Mouse (Mus musculus): ENCODE data around the gene Tnnc2. TPM values are rescaled to one million over a fixed set of nuclear protein-coding genes. Genes with fewer than 3 reads are reported as not detected.

Gene Tnnc2
- polyA plus RNA-seq, 1 experiment from 2014 or later, result 6.5 TPM

DNA sequence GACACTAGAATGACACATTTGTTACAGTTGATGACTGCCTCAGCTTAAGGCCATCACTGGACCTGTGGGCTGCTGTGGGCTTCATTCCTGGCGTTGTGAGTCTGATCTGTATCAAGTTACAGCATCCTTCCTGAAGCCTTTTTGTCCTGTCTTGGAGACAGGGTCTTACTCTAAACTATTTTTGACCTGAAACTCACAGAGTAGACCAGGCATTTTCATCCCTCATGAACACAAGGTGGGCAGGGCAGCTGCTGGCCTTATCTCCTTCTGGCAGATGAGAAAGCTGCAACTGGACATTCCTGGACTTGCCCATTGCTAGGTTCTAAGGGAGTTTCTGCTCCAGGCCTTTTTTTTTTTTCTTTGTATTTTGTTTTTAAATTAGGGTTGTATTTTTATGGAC is 21.1 kb downstream of the Tnnc2 start:
- peaks cover 90% of the 10 kb centered on the region for H3K36me3 ChIP-seq (replicated peaks; ENCODE audit: insufficient read depth, low read length)
- no peaks in the 10 kb centered on the region for H3K9me3 ChIP-seq (ENCODE audit: low read length)
- H3K4me1 ChIP-seq (ENCODE audit: insufficient read depth), result peaks cover 47% of the 10 kb centered on the region
- H3K27ac ChIP-seq (ENCODE audit: low read depth), result peak overlapping the region; percentile 73
- peak overlapping the region; percentile 46 for H3K9ac ChIP-seq (replicated peaks)
- WGBS (ENCODE audit: insufficient replicate concordance), result 53% methylated on average over 1 of the region's 1 CpGs
- peak; percentile 52 for ATAC-seq
- no peak overlapping the region for H3K4me3 ChIP-seq (ENCODE audit: low read depth, low read length)
- TF ChIP-seq CTCF (IDR thresholded peaks at IDR 0.05; ENCODE audit: low read depth), result no peak
- peak; percentile 94 for TF ChIP-seq EP300 (IDR thresholded peaks at IDR 0.05; ENCODE audit: low read depth)
- no peaks in the 10 kb centered on the region for H3K27me3 ChIP-seq (ENCODE audit: insufficient read depth, low read length)
- H3K4me2 ChIP-seq (ENCODE audit: low read depth, low read length), result 0 out of 2 replicates have a peak overlapping the region, but pooled peaks have one; percentile 20
- no peak for DNase-seq

DNA sequence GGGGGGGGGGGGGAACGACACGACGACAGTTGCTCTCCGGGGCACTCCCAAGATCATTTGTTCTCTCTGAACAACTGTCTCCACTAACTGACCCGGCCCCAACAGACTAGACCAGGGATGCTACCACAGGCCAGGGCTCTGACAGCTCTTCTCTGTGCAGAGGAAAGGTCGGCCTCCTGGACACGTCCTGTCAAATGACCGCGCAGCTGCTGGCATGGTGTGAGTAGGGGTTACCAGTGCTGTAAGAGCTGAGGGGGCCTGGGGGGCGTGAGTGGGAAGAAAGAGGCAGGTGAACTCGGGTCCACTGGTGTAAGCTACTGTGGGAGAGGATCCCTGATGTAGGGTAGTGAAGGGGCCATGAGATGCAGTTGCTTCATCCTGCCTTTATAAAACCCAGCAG is 21.9 kb downstream of the Tnnc2 start:
- Histone ChIP-seq H3K27me3 (ENCODE audit: insufficient read depth, low read length) (no peaks in the 10 kb centered on the region), H3K36me3 (replicated peaks; ENCODE audit: insufficient read depth, low read length) (peaks cover 91% of the 10 kb centered on the region), H3K27ac (ENCODE audit: low read depth) (peak overlapping the region; percentile 73), H3K4me2 (ENCODE audit: low read depth, low read length) (no peak overlapping the region), H3K4me1 (ENCODE audit: insufficient read depth) (peaks cover 42% of the 10 kb centered on the region), H3K9me3 (ENCODE audit: low read length) (no peaks in the 10 kb centered on the region), H3K4me3 (ENCODE audit: low read depth, low read length) (no peak overlapping the region), H3K9ac (replicated peaks) (peak overlapping the region; percentile 46; the same call in 1 of the 2 replicates)
- DNase-seq (no peak), ATAC-seq (no peak)
- TF ChIP-seq CTCF (IDR thresholded peaks at IDR 0.05; ENCODE audit: low read depth), result no peak
- no peak for TF ChIP-seq EP300 (IDR thresholded peaks at IDR 0.05; ENCODE audit: low read depth)
- WGBS (ENCODE audit: insufficient replicate concordance), result 88% methylated on average over 8 of the region's 11 CpGs

DNA sequence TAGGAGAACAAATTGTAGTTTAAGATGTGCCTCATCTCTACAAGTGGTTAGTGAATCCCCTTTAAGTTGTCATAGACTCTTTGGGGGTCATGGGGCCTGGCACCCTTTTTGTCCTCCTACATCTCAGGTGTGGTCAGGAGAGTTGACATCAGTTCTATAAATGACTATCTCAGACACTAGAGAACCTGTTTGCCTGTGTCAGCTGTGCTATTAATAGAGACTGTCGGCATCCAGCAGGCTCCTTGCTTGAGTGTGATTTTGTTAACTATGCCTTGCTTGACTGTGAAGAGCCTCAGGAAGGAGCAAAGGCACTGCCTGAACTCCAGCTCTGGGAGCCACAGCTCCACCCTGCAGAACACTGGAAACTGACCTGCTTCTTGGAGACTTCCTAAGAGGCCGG is 25.0 kb downstream of the Tnnc2 start:
- ATAC-seq (no peak), DNase-seq (no peak)
- no peak overlapping the region for H3K4me2 ChIP-seq (ENCODE audit: low read depth, low read length)
- TF ChIP-seq EP300 (IDR thresholded peaks at IDR 0.05; ENCODE audit: low read depth), result no peak
- TF ChIP-seq CTCF (IDR thresholded peaks at IDR 0.05; ENCODE audit: low read depth), result no peak
- H3K9me3 ChIP-seq (ENCODE audit: low read length), result no peaks in the 10 kb centered on the region
- H3K36me3 ChIP-seq (replicated peaks; ENCODE audit: insufficient read depth, low read length), result peaks cover 93% of the 10 kb centered on the region
- no peak overlapping the region for H3K9ac ChIP-seq (replicated peaks)
- peaks cover 14% of the 10 kb centered on the region for H3K4me1 ChIP-seq (ENCODE audit: insufficient read depth)
- no peak overlapping the region for H3K4me3 ChIP-seq (ENCODE audit: low read depth, low read length)
- H3K27me3 ChIP-seq (ENCODE audit: insufficient read depth, low read length), result no peaks in the 10 kb centered on the region
- H3K27ac ChIP-seq (ENCODE audit: low read depth), result peak overlapping the region; percentile 39; the same call in 1 of the 2 replicates
- WGBS (ENCODE audit: insufficient replicate concordance), result 78% methylated on average over 2 of the region's 2 CpGs

DNA sequence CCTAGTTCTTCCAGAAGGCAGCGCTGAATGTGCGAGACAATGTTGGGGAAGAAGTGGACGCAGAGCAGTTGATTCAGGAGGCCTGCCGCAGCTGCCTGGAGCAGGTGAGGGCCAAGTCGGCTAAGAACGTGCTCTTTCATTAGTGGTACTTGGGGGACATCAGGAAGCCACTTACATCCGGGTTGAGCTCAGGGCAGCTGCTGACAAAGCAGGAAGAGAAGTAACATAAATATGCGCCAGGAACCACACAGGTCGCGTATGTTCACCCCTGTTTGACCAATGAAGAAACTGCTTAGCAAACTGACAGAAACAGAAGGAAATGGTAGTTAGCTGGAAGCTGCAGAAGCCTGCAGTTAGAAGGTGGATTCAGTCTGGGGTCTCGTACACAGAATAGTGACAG is 25.7 kb downstream of the Tnnc2 start:
- DNase-seq (no peak), ATAC-seq (no peak)
- WGBS (ENCODE audit: insufficient replicate concordance), result 53% methylated on average over 11 of the region's 11 CpGs
- Histone ChIP-seq H3K9me3 (ENCODE audit: low read length) (no peaks in the 10 kb centered on the region), H3K9ac (replicated peaks) (no peak overlapping the region), H3K36me3 (replicated peaks; ENCODE audit: insufficient read depth, low read length) (peaks cover 95% of the 10 kb centered on the region), H3K27me3 (ENCODE audit: insufficient read depth, low read length) (no peaks in the 10 kb centered on the region), H3K4me2 (ENCODE audit: low read depth, low read length) (no peak overlapping the region), H3K27ac (ENCODE audit: low read depth) (peak overlapping the region; percentile 39; the same call in 1 of the 2 replicates), H3K4me3 (ENCODE audit: low read depth, low read length) (no peak overlapping the region), H3K4me1 (ENCODE audit: insufficient read depth) (peaks cover 7% of the 10 kb centered on the region)
- TF ChIP-seq CTCF (IDR thresholded peaks at IDR 0.05; ENCODE audit: low read depth) (no peak), EP300 (IDR thresholded peaks at IDR 0.05; ENCODE audit: low read depth) (0 out of 2 replicates have a peak, but pooled peaks have one; percentile 10)

DNA sequence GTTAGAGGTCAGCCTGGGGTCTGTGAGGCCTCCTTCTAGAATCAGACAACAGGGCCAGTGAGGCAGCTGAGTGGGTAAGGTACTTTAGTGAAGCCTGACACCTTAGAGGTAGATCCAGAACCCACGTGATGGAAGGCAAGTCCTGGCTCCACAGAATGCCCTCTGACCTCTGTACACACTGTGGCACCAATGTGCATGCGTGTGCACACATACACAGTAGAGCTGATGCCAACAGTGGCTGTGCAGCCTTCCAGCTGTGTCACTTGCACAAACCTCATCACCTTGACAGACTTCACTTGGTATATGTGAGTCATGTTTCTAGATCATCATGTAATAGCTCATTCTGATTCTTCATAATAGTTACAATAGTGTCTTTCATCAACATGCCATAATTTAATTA is 27.3 kb downstream of the Tnnc2 start:
- TF ChIP-seq CTCF (IDR thresholded peaks at IDR 0.05; ENCODE audit: low read depth), result no peak
- TF ChIP-seq EP300 (IDR thresholded peaks at IDR 0.05; ENCODE audit: low read depth), result no peak
- peaks cover 6% of the 10 kb centered on the region; the same call in 1 of the 2 replicates for H3K4me1 ChIP-seq (ENCODE audit: insufficient read depth)
- no peak overlapping the region for H3K4me2 ChIP-seq (ENCODE audit: low read depth, low read length)
- no peaks in the 10 kb centered on the region for H3K9me3 ChIP-seq (ENCODE audit: low read length)
- peak; percentile 59 for ATAC-seq
- no peaks in the 10 kb centered on the region for H3K27me3 ChIP-seq (ENCODE audit: insufficient read depth, low read length)
- H3K4me3 ChIP-seq (ENCODE audit: low read depth, low read length), result no peak overlapping the region
- 80% methylated on average over 2 of the region's 2 CpGs for WGBS (ENCODE audit: insufficient replicate concordance)
- H3K9ac ChIP-seq (replicated peaks), result no peak overlapping the region
- H3K27ac ChIP-seq (ENCODE audit: low read depth), result peak overlapping the region; percentile 48; the same call in 1 of the 2 replicates
- H3K36me3 ChIP-seq (replicated peaks; ENCODE audit: insufficient read depth, low read length), result peaks cover 96% of the 10 kb centered on the region
- DNase-seq, result no peak

- WGBS (ENCODE audit: insufficient replicate concordance), result 89% methylated on average over 6 of the region's 6 CpGs
- Histone ChIP-seq H3K4me2 (ENCODE audit: low read depth, low read length) (0 out of 2 replicates have a peak overlapping the region, but pooled peaks have one; percentile 89), H3K4me3 (ENCODE audit: low read depth, low read length) (no peak overlapping the region), H3K27me3 (ENCODE audit: insufficient read depth, low read length) (no peaks in the 10 kb centered on the region), H3K36me3 (replicated peaks; ENCODE audit: insufficient read depth, low read length) (peaks cover 63% of the 10 kb centered on the region), H3K9me3 (ENCODE audit: low read length) (no peaks in the 10 kb centered on the region), H3K4me1 (ENCODE audit: insufficient read depth) (peaks cover 16% of the 10 kb centered on the region), H3K9ac (replicated peaks) (0 out of 2 replicates have a peak overlapping the region, but pooled peaks have one; percentile 91), H3K27ac (ENCODE audit: low read depth) (no peak overlapping the region)
- TF ChIP-seq EP300 (IDR thresholded peaks at IDR 0.05; ENCODE audit: low read depth) (no peak), CTCF (IDR thresholded peaks at IDR 0.05; ENCODE audit: low read depth) (no peak)
- no peak for DNase-seq
- no peak for ATAC-seq
Measured at GRCm38 (mm10) chr2:164748991-164749390, 30.8 kb downstream of the Tnnc2 start.
